Mouse (Mus musculus) embryonic facial prominence, embryonic 10.5 days (tissue): Measurements from ENCODE around the gene Sipa1l3. TPM values are rescaled to one million over a fixed set of nuclear protein-coding genes. Genes with fewer than 3 reads are reported as not detected.

Source experiments
- DNase-seq: peaks from one replicate; pipeline ENCODE4 v3.0.0-alpha.2; 2017; ENCODE audit warnings: low spot score
- H3K27ac ChIP-seq: fragments of 300-500 bp; sonication (generic); replicated peaks from 2 replicates; pipeline ENCODE4 v1.5.1; 2016; ENCODE audit warnings: mild to moderate bottlenecking
- H3K27me3 ChIP-seq: fragments of 300-500 bp; sonication (generic); replicated peaks from 2 replicates; pipeline ENCODE4 v1.6.1; 2016; ENCODE audit warnings: low read depth, mild to moderate bottlenecking; ENCODE audit not compliant: poor library complexity, severe bottlenecking
- H3K36me3 ChIP-seq: fragments of 300-500 bp; sonication (generic); replicated peaks from 2 replicates; pipeline ENCODE4 v1.6.1; 2016; ENCODE audit warnings: mild to moderate bottlenecking, moderate library complexity
- H3K4me1 ChIP-seq: fragments of 300-500 bp; sonication (generic); 2 replicates; pipeline ENCODE4 v1.6.1; 2016
- H3K4me3 ChIP-seq: fragments of 300-500 bp; sonication (generic); 2 replicates; pipeline ENCODE4 v1.5.1; 2016; ENCODE audit warnings: mild to moderate bottlenecking, moderate library complexity
- H3K9me3 ChIP-seq: fragments of 300-500 bp; sonication (generic); 2 replicates; pipeline ENCODE4 v1.6.1; 2016; ENCODE audit warnings: mild to moderate bottlenecking
- WGBS: fragments of 180-500 bp; shearing (Covaris S2); methylation state at CpG from one replicate; pipeline ENCODE4 v1.1.7; 2016; 5-methylcytosine and 5-hydroxymethylcytosine counted together
- polyA plus RNA-seq: library from polyadenylated mRNA; unstranded; fragments of >200 nt; fragmentation: Nextera tagmentation; extraction: Ambion mirVana; gene quantifications from 2 replicates; pipeline ENCODE4 v1.2.1, GENCODE M21; 2016

Sipa1l3 gene
- polyA plus RNA-seq, 1 experiment from 2014 or later, result 9.2 TPM

DNA sequence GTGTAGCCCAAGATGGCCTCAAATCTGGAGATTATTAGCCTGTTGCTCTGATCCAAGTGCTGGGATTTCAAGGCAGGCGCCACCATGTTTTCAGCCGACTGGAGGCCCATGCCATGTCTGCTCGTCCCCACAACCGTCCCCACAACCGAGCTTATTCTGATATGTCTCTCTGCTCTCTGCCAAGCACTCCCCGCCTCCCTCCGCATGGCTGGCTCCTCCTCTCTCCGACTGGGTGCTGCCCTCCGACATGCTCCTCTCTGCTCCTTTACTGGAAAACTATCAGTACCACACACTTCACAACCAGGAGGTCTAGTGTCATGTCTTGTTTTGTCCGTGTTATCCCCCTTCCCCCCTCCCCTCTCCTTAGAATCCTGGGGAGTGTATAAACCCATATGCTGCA lies 51.9 kb downstream of the Sipa1l3 start:
- H3K36me3 ChIP-seq, result no peaks in the 10 kb centered on the region
- 74% methylated on average over 10 of the region's 10 CpGs for WGBS
- peaks cover 46% of the 10 kb centered on the region for H3K4me1 ChIP-seq
- DNase-seq, result no peak
- H3K4me3 ChIP-seq, result no peak overlapping the region
- no peaks in the 10 kb centered on the region for H3K27me3 ChIP-seq
- no peaks in the 10 kb centered on the region for H3K9me3 ChIP-seq
- no peak overlapping the region; the same call in 1 of the 2 replicates for H3K27ac ChIP-seq

DNA sequence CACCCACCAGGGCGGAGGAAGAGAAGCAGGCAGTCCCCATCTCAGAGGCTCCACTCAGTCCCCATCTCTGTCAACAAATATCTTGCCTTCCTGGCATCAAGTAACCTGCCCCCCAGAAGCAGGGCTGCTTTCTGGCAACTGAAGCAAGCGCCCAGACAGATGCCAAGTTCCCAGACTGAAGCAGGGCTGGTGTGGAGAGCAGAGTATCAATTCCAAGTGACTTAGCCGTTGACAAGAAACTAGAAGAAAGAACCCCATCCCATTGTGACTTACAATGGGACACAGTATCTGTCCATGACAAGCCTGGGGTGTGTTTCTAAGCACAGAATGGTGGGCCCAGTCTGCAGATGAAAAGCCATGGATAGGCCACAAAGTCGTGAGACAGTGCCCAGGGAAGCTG lies 52.7 kb downstream of the Sipa1l3 start:
- no peak overlapping the region for H3K27ac ChIP-seq
- H3K9me3 ChIP-seq, result no peaks in the 10 kb centered on the region
- H3K4me3 ChIP-seq, result no peak overlapping the region
- DNase-seq, result no peak
- no peaks in the 10 kb centered on the region for H3K27me3 ChIP-seq
- H3K4me1 ChIP-seq, result peaks cover 43% of the 10 kb centered on the region
- H3K36me3 ChIP-seq, result no peaks in the 10 kb centered on the region
- WGBS, result 89% methylated on average over 4 of the region's 4 CpGs

GRCm38 (mm10) chr7:29462820-29463219 lies 55.6 kb downstream of the Sipa1l3 start:
- no peak for DNase-seq
- peaks cover 26% of the 10 kb centered on the region for H3K4me1 ChIP-seq
- H3K27me3 ChIP-seq, result no peaks in the 10 kb centered on the region
- no peak overlapping the region for H3K27ac ChIP-seq
- 84% methylated on average over 3 of the region's 3 CpGs for WGBS
- H3K36me3 ChIP-seq, result no peaks in the 10 kb centered on the region
- no peak overlapping the region for H3K4me3 ChIP-seq
- no peaks in the 10 kb centered on the region for H3K9me3 ChIP-seq

- Histone ChIP-seq H3K27me3 (no peaks in the 10 kb centered on the region), H3K9me3 (no peaks in the 10 kb centered on the region), H3K4me3 (no peak overlapping the region), H3K27ac (no peak overlapping the region), H3K4me1 (peaks cover 26% of the 10 kb centered on the region), H3K36me3 (no peaks in the 10 kb centered on the region)
- DNase-seq, result no peak
- WGBS, result 92% methylated on average over 5 of the region's 5 CpGs
Observed at GRCm38 (mm10) chr7:29462178-29462577, 56.3 kb downstream of the Sipa1l3 start.

DNA sequence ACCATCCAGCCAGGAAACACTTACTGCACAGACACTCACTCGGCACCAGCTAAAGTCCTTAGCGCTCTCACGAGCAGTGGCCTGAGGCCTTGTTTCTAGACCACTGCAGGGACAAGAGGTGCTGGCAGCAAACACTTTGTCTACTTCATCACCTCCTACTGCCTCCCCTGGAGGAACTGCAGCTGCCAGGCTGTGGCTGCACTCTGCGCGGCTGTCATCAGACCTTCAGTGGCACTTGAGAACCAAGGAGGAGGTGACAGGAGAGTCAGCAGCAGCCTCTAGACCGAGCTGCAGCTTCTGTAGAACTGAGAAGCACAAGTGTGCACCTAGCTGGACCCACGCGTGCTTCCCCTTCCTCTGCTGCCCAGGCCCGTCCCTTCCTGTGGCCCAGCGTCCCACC lies 56.9 kb downstream of the Sipa1l3 start:
- Histone ChIP-seq H3K9me3 (no peaks in the 10 kb centered on the region), H3K36me3 (no peaks in the 10 kb centered on the region), H3K4me3 (no peak overlapping the region), H3K4me1 (peaks cover 22% of the 10 kb centered on the region), H3K27me3 (no peaks in the 10 kb centered on the region), H3K27ac (0 out of 2 replicates have a peak overlapping the region, but pooled peaks have one; percentile 5)
- 84% methylated on average over 10 of the region's 10 CpGs for WGBS
- DNase-seq, result no peak

GRCm38 (mm10) chr7:29458889-29459740 lies 59.3 kb downstream of the Sipa1l3 start:
- DNase-seq, result no peak
- Histone ChIP-seq H3K36me3 (no peaks in the 10 kb centered on the region), H3K27ac (no peak overlapping the region), H3K4me3 (no peak overlapping the region), H3K4me1 (peaks cover 34% of the 10 kb centered on the region), H3K27me3 (no peaks in the 10 kb centered on the region), H3K9me3 (no peaks in the 10 kb centered on the region)
- 89% methylated on average over 14 of the region's 14 CpGs for WGBS

- Histone ChIP-seq H3K4me1 (peaks cover 45% of the 10 kb centered on the region), H3K9me3 (no peaks in the 10 kb centered on the region), H3K4me3 (no peak overlapping the region), H3K27me3 (no peaks in the 10 kb centered on the region), H3K27ac (no peak overlapping the region), H3K36me3 (no peaks in the 10 kb centered on the region)
- 75% methylated on average over 6 of the region's 6 CpGs for WGBS
- no peak for DNase-seq
Observed at GRCm38 (mm10) chr7:29457772-29458171, 60.7 kb downstream of the Sipa1l3 start.

- H3K27ac ChIP-seq, result no peak overlapping the region
- WGBS, result 89% methylated on average over 9 of the region's 9 CpGs
- no peaks in the 10 kb centered on the region for H3K36me3 ChIP-seq
- DNase-seq, result no peak
- peaks cover 46% of the 10 kb centered on the region for H3K4me1 ChIP-seq
- H3K9me3 ChIP-seq, result no peaks in the 10 kb centered on the region
- H3K27me3 ChIP-seq, result no peaks in the 10 kb centered on the region
- H3K4me3 ChIP-seq, result no peak overlapping the region
Observed at GRCm38 (mm10) chr7:29456716-29457115, 61.7 kb downstream of the Sipa1l3 start.

GRCm38 (mm10) chr7:29455591-29455990 lies 62.9 kb downstream of the Sipa1l3 start:
- H3K27ac ChIP-seq, result peak overlapping the region; percentile 35; the same call in 1 of the 2 replicates
- no peak overlapping the region for H3K4me3 ChIP-seq
- peaks cover 47% of the 10 kb centered on the region for H3K4me1 ChIP-seq
- no peak for DNase-seq
- no peaks in the 10 kb centered on the region for H3K27me3 ChIP-seq
- WGBS, result 68% methylated on average over 6 of the region's 6 CpGs
- no peaks in the 10 kb centered on the region for H3K36me3 ChIP-seq
- no peaks in the 10 kb centered on the region for H3K9me3 ChIP-seq

DNA sequence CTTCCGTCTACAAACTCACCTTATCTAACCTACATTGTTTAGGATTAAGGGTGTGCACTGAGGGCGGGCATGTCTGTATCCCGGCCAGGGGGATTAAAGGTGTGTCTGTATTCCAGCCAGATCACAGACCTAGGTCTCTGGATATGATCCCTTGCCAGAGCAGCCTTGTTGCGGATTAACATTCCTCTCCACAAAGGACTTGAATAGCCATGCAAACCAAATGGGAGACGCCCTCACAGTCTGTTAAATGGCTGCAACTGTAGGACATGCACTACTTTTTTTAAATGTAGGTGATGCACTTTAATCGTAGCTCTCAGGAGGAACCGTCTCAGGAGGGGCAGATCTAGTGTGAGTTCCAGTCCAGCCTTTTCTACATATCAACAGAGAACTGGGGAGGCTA lies 63.5 kb downstream of the Sipa1l3 start:
- Histone ChIP-seq H3K4me3 (no peak overlapping the region), H3K27ac (peak overlapping the region; percentile 35; the same call in 1 of the 2 replicates), H3K36me3 (no peaks in the 10 kb centered on the region), H3K9me3 (no peaks in the 10 kb centered on the region), H3K4me1 (peaks cover 47% of the 10 kb centered on the region), H3K27me3 (no peaks in the 10 kb centered on the region)
- no peak for DNase-seq
- 65% methylated on average over 7 of the region's 7 CpGs for WGBS

- H3K36me3 ChIP-seq, result no peaks in the 10 kb centered on the region
- peak overlapping the region; percentile 29; the same call in 1 of the 2 replicates for H3K4me3 ChIP-seq
- H3K27ac ChIP-seq, result peak overlapping the region; percentile 83
- H3K4me1 ChIP-seq, result peaks cover 47% of the 10 kb centered on the region
- H3K27me3 ChIP-seq, result no peaks in the 10 kb centered on the region
- no peaks in the 10 kb centered on the region for H3K9me3 ChIP-seq
- peak; percentile 79 for DNase-seq
- WGBS, result 18% methylated on average over 18 of the region's 18 CpGs
Observed at GRCm38 (mm10) chr7:29452991-29453741, 65.3 kb downstream of the Sipa1l3 start.

- no peak overlapping the region for H3K4me3 ChIP-seq
- no peaks in the 10 kb centered on the region for H3K27me3 ChIP-seq
- WGBS, result 87% methylated on average over 6 of the region's 6 CpGs
- no peaks in the 10 kb centered on the region for H3K9me3 ChIP-seq
- peaks cover 49% of the 10 kb centered on the region for H3K4me1 ChIP-seq
- H3K27ac ChIP-seq, result peak overlapping the region; percentile 83
- H3K36me3 ChIP-seq, result no peaks in the 10 kb centered on the region
- DNase-seq, result no peak
Observed at GRCm38 (mm10) chr7:29452381-29452780, 66.1 kb downstream of the Sipa1l3 start.

DNA sequence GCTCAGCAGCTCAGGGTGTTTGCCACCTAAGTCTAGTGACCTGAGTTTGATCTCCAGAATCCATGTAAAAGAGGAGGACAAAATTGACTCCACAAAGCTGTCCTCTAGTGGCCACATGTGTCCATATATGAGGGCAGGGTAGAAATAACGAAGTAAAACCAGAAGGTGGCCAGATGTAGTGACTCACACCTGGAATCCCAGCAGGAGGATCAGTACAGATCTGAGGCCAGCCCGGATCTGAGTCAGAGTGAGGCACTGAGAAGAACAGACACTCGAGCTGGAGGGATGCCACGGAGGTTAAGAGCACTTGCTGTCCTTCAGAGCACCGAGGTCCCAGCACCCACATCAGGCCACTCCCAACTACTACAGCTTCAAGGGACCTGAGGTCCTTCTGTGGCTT lies 68.3 kb downstream of the Sipa1l3 start:
- DNase-seq, result no peak
- Histone ChIP-seq H3K27ac (no peak overlapping the region), H3K36me3 (no peaks in the 10 kb centered on the region), H3K4me1 (peaks cover 44% of the 10 kb centered on the region), H3K27me3 (no peaks in the 10 kb centered on the region), H3K9me3 (no peaks in the 10 kb centered on the region), H3K4me3 (no peak overlapping the region)
- 86% methylated on average over 5 of the region's 5 CpGs for WGBS
